Mouse (Mus musculus) C2C12 (cell line): Measurements from ENCODE around the gene Scamp5. TPM values are rescaled to one million over a fixed set of nuclear protein-coding genes. Genes with fewer than 3 reads are reported as not detected.

Experiments
- H3K27me3 ChIP-seq: one replicate; pipeline ENCODE4 v1.6.1; 2011; ENCODE audit not compliant: control insufficient read depth, insufficient read depth, insufficient read length
- H3K36me3 ChIP-seq: one replicate; pipeline ENCODE4 v1.6.1; 2011; ENCODE audit not compliant: control insufficient read depth, insufficient read depth
- H3K4me3 ChIP-seq: one replicate; pipeline ENCODE4 v1.5.1; 2011; ENCODE audit warnings: mild to moderate bottlenecking, control low read depth; ENCODE audit not compliant: poor library complexity, insufficient read depth, severe bottlenecking
- H3K79me2 ChIP-seq: one replicate; pipeline ENCODE4 v1.6.1; 2011; ENCODE audit not compliant: control insufficient read depth, insufficient read depth
- H3K79me3 ChIP-seq: one replicate; pipeline ENCODE4 v1.6.1; 2011; ENCODE audit warnings: low read depth, control low read depth
- H3ac ChIP-seq: one replicate; pipeline ENCODE3; 2011; ENCODE audit warnings: low read depth; ENCODE audit not compliant: control insufficient read depth, insufficient read length
- CEBPB ChIP-seq: IDR thresholded peaks from one replicate; pipeline ENCODE4 v1.6.1; 2011; ENCODE audit warnings: low read depth, mild to moderate bottlenecking, control low read depth, moderate library complexity
- CTCF ChIP-seq: IDR thresholded peaks from one replicate; pipeline ENCODE4 v1.5.1; 2011; ENCODE audit not compliant: control insufficient read depth, insufficient read depth, insufficient read length
- FOSL1 ChIP-seq: IDR thresholded peaks from one replicate; pipeline ENCODE4 v1.8.0; 2011; ENCODE audit warnings: mild to moderate bottlenecking, low read length; ENCODE audit not compliant: poor library complexity, insufficient read depth, severe bottlenecking
- MAX ChIP-seq: IDR thresholded peaks from one replicate; pipeline ENCODE4 v1.6.1; 2011; ENCODE audit warnings: mild to moderate bottlenecking, control low read depth
- MYOD1 ChIP-seq: IDR thresholded peaks from one replicate; pipeline ENCODE4 v1.6.1; 2011; ENCODE audit warnings: low read depth; ENCODE audit not compliant: control insufficient read depth, insufficient read length
- MYOG ChIP-seq: IDR thresholded peaks from one replicate; pipeline ENCODE4 v1.6.1; 2011; ENCODE audit not compliant: control insufficient read depth, insufficient read length; ENCODE audit errors: extremely low read depth
- USF1 ChIP-seq: IDR thresholded peaks from one replicate; pipeline ENCODE4 v1.6.1; 2011; ENCODE audit warnings: low read depth, mild to moderate bottlenecking, control low read depth, moderate library complexity
- polyA plus RNA-seq: library from polyadenylated mRNA; unstranded; fragments of >200 nt; fragmentation: generic; extraction: Trizol; gene quantifications from one replicate; pipeline ENCODE4 v1.2.1, GENCODE M21; 2012; ENCODE audit warnings: missing spikeins

The Scamp5 gene
- polyA plus RNA-seq, 1 experiment, result 15.2 TPM

DNA sequence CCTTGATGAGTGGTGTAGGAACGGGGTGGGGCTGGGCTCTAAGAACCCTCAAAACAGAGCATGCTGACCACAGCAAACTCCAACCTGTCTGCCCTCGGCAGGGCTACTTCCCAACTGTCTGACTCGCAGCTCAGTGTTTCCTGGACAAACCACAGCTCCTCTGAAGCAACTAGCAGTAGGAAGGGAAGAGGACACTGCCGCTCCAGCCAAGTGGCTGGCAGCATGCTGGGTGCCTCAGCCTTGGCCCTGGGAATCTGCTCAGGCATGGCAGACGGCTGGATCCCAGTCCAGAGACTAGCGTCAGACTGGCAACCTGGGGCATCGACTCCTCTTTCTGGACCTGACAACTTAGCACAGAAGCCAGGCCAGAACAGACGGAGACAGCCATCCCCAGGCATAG lies 50.5 kb downstream of the Scamp5 start:
- H3ac ChIP-seq, result no peak overlapping the region
- H3K4me3 ChIP-seq, result no peak overlapping the region
- no peaks in the 10 kb centered on the region for H3K27me3 ChIP-seq
- H3K79me3 ChIP-seq, result no peaks in the 10 kb centered on the region
- TF ChIP-seq CEBPB, result no peak
- no peak for TF ChIP-seq MAX
- TF ChIP-seq MYOG, result no peak
- no peak for TF ChIP-seq CTCF
- TF ChIP-seq MYOD1, result no peak
- no peak for TF ChIP-seq USF1
- TF ChIP-seq FOSL1, result no peak
- H3K36me3 ChIP-seq, result peaks cover 31% of the 10 kb centered on the region
- H3K79me2 ChIP-seq, result no peaks in the 10 kb centered on the region

DNA sequence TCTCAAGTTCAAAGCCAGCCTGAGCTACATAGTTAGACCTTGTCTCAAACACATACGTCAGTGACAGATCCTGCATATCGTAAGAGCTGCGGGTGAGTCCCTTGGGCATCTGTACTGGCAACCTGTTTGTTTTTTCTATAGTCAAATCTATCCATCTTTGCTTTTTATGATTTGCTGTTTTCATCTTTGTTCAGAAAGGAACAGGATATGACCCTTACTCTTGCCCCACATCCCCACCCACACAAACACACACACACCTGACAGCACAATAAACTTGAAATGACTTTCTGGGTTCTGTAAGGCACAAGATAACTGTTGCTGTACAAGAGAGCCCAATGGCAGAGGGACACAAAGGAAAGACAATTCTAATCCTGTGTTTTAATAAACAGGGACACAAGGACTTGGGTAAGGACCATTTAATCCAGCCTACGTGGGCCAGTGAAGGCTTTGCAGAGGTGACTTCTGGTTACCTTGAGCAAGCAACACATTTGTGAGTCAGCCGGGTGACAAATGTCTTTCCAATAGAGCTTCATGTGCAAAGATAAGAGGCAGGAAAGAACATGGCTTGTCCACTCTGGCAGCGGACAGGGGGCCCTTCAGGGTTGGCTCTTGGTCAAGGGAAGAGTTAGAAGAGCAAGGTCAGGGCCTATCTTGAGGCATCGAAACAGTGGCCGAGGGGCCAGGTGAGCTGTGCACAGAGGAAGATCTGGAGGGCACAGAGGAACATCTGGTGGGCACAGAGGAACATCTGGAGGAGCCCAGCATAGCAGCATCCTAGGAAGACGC lies 60.5 kb downstream of the Scamp5 start:
- Histone ChIP-seq H3K4me3 (no peak overlapping the region), H3K79me3 (no peaks in the 10 kb centered on the region), H3K36me3 (no peaks in the 10 kb centered on the region), H3K27me3 (no peaks in the 10 kb centered on the region), H3K79me2 (no peaks in the 10 kb centered on the region), H3ac (no peak overlapping the region)
- TF ChIP-seq USF1 (no peak), MYOG (no peak), FOSL1 (no peak), CTCF (no peak), CEBPB (no peak), MAX (no peak), MYOD1 (no peak)

DNA sequence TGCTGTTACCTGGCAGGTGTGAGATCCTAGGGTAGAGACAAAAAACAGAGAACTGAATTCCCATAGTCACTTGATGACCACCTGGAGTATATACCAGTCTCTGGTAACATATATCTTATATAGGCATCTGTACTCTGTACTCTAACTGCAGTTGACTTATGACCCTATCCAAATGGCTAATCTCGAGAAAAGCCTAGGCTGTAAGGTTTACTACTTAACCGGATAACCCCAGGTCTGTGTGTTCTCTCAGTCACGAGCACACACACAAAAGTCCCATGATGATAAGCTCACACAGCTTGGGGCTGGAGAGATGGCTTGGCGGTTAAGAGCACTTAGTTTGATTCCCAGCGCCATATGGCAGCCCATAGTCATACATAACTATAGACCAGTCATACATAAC lies 61.5 kb downstream of the Scamp5 start:
- Histone ChIP-seq H3K27me3 (no peaks in the 10 kb centered on the region), H3K79me2 (no peaks in the 10 kb centered on the region), H3K36me3 (no peaks in the 10 kb centered on the region), H3K4me3 (no peak overlapping the region), H3ac (no peak overlapping the region), H3K79me3 (no peaks in the 10 kb centered on the region)
- TF ChIP-seq FOSL1, result no peak
- TF ChIP-seq MYOD1, result no peak
- TF ChIP-seq CEBPB, result no peak
- TF ChIP-seq MYOG, result no peak
- no peak for TF ChIP-seq MAX
- no peak for TF ChIP-seq USF1
- no peak for TF ChIP-seq CTCF

DNA sequence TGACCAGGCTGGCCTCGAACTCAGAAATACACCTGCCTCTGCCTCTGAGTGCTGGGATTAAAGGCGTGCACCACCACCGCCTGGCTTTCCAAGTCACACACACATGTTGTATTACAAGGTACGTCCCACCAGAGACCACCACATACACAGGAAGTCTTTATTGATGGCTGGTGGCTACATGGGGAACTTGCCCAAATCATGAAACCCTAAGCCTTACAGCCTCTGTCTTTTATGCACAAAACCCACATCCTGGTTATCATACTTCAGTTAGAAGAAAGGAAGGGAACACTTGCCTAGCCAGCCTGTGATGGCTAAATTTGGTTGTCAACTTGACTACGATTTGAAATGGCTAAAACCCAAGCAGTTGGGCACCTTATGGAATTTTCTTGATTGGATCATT lies 63.8 kb downstream of the Scamp5 start:
- no peaks in the 10 kb centered on the region for H3K36me3 ChIP-seq
- TF ChIP-seq CTCF (no peak), FOSL1 (no peak), USF1 (no peak), CEBPB (no peak), MYOD1 (no peak), MYOG (no peak), MAX (no peak)
- no peaks in the 10 kb centered on the region for H3K79me3 ChIP-seq
- no peaks in the 10 kb centered on the region for H3K27me3 ChIP-seq
- H3ac ChIP-seq, result no peak overlapping the region
- no peak overlapping the region for H3K4me3 ChIP-seq
- H3K79me2 ChIP-seq, result no peaks in the 10 kb centered on the region

DNA sequence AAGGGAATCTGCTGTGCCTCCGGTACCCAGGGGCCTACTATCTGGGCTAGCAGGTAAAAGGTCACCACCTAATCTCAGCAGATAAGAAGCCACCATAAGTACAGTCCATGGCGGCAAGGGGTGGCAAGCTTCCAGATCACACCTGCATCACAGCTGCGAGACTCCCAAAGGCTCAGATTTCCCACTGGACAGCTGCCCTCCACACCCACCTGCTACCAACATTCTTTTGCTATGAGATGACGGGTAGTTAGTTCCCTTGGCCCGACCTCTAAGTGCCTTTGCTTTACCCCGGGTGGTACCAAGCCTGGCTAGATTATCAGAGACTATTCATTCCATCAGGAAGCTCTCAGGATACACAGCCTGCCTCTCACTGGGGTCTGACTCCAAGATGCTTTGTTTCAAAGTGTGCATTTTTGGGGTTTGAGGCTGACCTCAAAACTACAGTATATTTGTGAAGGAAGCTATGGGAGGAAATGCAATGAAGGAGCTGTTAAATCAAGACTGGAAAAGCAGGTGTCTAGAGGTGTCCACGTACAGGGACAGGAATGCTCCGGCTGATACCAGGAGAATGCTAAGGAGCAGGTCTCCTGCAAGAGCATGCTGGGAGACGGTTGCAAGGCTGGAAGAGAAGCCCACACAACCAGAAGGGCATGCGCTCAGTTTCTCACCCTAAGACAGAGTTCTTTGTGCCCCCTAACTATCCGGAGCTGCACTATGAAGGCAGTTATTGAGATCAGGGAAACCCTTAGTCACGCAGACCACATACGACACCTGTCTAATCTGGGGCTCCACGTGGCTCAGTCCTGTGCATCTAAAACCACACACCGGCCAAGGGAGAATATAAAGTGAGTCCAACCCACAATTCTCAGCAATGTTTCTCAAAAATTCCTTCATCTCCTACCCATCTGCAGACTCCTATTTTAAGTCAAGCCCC lies 65.3 kb downstream of the Scamp5 start:
- TF ChIP-seq MAX (no peak), MYOD1 (peak; percentile 87)
- Histone ChIP-seq H3K4me3 (no peak overlapping the region), H3ac (no peak overlapping the region), H3K79me2 (no peaks in the 10 kb centered on the region), H3K36me3 (no peaks in the 10 kb centered on the region), H3K79me3 (no peaks in the 10 kb centered on the region), H3K27me3 (no peaks in the 10 kb centered on the region)
